Mouse (Mus musculus) adrenal gland, adult 2 months (tissue): Measurements from ENCODE around the gene Crebrf. TPM values are rescaled to one million over a fixed set of nuclear protein-coding genes. Genes with fewer than 3 reads are reported as not detected.

Experiments used
- DNase-seq: peaks from one replicate; pipeline ENCODE4 v3.0.0; 2021
- polyA plus RNA-seq: library from polyadenylated mRNA; depleted of rRNA; stranded (reverse); fragments of >200 nt; gene quantifications from 2 replicates; pipeline ENCODE4 v1.2.3, GENCODE M21; 2012
- total RNA-seq, 2 experiments: library from RNA; stranded (reverse); gene quantifications; 2 replicates each; pipeline ENCODE4 v1.2.3; 2021

Crebrf gene
- total and polyA plus RNA-seq, 3 experiments, result 1.2 to 75.4 (median 66.8) TPM

DNA sequence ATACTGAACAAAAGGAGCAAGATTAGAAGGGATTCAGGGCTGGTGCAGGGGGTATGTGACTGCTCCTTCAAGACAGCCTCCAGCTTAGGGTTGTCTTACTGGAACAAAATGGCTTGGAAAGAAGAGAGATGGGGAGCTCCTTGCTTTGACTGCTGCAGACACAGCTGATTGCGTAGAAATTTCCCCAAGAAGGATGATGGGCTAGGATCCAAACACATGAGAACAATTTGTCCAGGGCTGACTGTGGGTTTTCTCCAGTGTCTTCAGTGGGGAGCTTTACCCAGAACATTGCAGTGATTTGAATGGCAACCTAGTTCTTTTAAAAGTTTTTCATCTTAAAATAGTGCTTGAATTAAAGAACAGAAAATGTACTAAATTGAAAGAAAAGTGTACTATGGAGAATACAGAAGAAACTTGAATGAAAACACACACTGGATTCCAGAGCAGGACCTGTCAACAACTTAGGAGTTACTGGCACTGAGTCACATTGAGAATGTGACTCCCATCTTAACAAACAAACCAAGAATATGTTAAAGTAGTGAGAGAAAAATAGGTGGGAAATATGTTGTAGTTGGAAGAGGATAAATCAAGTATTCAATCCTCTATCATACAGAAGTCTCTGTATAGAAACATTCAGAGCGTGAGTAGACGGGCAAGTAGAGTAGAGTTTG is 63.1 kb downstream of the Crebrf start:
- no peak for DNase-seq

DNA sequence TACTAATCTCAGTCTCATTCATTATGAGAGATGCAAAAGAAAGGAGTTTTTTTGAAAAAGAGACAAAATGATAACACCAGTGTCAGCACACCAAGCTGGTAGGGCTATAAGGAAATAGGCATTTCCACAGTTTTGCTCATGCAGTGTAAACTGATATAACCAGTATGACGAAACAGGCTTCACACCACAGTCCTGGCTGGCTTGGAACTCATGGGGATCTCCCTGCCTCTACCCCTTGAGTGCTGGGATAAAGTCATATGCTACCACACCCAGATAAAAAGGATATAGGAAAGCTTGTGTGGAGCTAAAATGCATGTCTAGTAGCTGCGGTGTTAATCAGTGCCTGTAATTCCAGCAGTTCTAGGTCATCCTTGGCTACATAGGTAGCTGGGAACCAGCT is 64.0 kb downstream of the Crebrf start:
- no peak for DNase-seq

DNA sequence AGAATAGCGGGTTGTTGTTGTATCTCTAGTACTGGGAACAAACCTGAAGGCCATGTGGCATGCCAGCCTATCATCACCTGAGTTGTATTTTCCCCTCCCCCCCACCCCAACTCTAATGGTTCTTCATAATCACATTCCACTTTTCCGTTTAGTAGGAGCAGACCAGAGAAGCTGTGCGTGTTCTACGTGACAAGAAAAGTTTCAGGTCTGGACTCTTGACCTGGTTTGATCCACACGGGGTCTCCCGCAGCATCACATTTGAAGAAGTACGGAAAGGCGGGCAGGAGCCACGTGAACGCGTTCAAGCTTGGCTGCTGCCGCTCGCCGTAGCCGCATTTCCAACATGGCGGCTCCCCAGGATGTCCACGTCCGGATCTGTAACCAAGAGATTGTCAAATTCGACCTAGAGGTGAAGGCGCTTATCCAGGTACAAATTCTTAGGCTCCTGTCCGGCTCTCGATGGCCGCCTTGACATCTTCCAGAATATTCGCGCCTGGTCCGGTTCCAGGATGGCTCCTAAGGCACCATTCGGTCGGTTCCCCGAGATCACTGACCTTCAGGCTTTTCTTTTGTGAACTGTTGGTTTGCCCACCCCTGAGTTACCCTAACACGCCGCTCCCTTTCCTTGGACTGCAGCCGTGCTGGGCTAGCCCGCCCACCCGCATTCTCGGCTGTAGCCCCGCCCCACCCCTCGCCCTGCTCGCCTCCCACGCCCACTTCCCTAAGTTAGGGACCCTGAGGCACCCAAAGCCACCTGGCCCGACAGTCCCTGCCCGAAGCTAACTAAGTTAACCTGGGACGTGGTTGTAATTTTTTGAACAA is 65.5 kb downstream of the Crebrf start, which contains the start of gene Bnip1:
Gene Bnip1 (plus strand): TSS at position 317 of the 822 bp plus-strand sequence.
- peak; percentile 86 for DNase-seq

DNA sequence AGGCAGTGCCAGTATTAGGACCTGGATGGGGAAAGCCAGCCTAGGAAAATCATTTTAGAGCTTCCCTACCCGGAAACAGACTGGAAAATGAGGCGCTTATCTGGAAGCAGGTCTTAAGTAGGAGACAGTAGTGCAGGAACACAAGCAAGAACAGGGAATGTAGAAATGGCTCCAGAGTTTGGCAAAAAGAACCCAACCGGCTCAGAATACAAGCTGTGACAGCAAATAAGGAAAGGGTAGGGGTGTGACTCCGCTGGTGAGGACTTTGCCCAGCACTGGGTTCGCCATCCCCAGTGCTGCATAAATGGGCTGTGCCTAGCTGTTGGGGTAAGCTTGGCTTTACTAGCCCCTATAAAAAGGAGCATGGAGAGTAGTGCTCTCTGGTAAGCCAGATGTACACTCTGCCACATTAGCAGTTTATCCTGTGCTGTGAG is 66.2 kb downstream of the Crebrf start:
- no peak for DNase-seq

DNA sequence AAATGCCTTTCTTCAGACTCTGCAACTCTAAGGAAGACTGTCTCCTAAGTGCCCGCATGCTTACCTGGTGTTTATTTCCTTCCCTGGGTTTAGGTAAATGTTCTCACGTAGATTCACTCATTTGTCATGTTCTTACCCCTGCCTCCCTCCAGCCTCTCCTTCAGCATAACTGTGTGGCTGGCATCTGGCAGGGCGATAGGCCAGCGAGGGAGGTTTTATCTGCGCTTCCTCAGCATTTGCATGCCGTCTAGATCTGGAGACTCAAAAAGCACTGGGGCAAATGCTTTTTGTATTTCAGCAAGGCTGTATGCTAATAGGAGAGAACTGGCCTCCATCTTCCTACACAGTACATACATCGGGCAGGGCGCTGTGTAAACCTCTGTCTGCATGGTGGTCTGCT is 69.1 kb downstream of the Crebrf start:
- DNase-seq, result no peak

DNA sequence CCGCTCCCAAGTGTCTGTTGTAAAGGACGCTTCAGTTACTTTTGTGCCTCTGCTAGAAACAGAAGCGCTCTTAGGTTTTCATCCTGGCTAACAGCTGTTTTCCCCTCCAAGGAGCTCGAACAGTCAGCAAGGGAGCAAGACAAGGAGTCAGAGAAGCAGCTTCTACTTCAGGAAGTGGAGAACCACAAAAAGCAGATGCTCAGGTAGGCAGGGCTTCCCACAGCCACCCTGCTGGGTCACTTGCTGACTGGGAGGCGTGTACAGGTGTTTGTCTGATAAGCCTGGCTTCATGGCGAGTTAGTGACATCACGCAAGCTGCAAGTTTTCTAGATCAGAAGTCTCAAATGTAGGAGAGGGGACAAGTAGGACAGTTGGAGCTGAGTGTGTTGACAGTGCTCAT is 71.1 kb downstream of the Crebrf start:
- DNase-seq, result no peak

DNA sequence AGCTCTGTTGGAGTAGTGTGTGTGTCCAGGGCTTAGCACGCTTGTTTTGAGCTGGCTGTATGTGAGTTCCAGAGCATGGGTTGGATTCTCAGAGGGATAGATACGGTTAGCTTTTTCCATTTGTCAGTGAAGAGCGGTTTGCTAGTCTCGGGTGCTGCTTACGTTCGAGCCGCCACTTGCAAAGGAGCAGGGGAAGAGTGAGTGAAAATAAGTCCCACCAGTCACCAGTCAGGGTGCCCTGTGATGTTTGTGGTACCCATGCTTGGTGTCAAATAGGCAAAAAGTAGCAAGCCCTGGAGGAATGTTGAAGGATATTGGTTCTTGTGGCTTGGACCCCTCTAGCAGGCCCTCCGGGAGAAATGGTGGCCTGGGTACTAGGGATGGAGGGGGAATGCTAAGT is 73.5 kb downstream of the Crebrf start:
- no peak for DNase-seq

DNA sequence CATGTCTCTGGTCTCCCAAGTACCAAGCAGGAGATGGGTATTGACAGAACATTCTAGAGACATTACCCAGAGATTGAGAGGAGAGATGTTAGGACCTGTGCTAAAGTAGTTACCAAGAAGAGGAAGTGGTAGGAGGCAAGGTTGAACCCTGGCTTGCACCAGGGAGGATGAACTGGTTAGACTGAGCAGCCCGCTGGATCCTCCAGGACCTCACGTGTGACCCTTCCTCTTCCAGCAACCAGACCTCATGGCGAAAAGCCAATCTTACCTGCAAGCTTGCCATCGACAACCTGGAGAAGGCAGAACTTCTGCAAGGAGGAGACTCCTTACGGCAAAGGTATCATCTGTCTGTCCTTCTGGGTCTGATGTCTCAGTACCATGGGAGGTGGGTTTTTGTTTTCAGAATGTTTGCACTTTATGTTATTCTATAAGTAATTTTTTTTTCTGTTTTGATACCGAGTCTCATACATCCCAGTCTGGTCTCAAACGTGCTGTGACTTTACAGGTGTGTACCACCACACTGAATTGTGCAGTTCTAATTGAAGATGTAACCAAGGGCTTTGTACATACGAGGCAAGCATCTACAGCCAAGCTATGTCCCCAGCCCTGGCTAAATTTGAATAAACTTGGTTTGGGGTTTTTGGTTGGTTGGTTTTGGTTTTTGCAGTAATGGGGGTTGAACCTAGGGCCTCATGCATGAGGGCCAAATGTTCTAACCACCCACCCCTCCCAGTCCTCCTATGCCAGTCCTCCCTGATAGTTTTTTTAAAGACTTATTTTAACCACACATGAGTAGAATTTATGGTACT is 74.2 kb downstream of the Crebrf start:
- no peak for DNase-seq

DNA sequence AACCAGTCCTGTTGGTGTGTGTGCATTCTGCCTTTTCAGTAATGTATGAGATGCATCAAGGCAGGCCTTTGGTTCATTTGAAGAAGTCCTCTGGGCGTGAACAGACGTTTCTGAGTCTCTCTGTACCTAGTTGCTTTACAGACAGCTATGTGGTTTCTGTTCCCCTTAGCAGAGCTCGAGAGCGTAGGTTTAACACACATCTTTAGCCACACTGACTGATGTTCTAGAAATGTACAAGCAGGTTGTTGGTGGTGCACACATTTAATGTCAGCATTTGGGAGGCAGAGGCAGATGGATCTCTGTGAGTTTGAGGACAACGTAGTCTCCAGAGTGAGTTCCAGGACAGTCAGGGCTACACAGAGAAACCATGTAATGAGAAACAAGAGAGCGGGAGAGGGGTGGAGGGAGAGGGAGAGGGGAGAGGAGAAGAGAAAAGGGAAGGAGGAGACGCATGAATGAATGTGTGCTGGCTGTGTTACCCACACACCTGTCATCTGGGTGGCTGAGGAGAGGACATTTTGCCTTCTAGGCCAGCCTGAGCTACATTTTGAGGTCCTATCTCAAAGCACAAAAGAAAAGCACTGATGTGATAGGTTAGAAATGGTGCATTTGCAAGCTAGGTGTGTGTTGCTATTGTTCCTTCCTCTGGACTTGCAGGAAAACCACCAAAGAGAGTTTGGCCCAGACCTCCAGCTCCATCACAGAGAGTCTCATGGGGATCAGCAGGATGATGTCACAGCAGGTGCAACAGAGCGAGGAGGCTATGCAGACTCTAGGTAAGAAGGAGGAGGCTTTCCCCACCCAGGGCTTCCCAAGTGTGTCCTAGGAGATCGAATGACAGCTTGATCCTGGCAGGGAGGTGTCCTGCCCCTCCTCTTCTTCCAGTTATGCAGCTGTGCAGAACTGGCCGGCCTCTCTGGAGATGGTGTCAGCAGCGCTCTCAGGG is 75.1 kb downstream of the Crebrf start:
- no peak for DNase-seq

DNA sequence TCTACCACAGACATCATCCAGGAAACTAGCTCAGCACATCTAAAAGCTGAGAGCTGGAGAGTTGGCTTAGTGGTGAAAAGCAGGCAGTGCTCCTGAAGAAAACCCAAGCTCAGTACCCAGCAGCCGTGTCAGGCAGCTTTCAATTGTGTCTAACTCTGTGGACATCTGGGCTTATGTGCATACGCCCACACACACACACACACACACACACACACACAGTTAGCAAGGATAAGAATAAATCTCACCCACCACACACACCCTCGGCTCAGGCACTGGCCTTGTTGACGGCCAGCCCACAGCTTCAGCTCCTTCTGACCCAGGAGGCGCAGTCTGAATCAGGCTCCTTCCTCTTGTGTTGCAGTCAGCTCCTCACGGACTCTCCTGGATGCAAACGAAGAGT is 76.1 kb downstream of the Crebrf start:
- no peak for DNase-seq

DNA sequence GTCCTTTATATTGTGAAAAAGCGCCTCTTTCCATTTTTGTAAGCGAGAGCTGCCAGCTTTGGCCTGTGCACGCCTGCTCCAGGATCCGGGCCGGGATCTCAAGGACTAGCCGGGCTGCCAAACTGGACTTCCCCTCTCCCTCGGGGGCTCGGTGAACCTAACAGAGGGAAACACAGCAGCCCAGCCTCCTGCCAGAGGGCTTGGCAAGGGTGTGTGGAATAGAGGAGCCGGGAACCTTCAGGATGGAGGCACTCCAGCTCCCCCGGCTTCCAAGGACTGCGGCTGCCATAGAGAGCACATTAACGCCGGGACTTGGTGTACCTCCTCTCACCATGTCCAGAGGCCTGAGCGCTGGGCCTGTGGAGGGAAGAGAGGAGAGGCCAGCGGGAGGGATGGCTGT is 76.6 kb downstream of the Crebrf start:
- no peak for DNase-seq

DNA sequence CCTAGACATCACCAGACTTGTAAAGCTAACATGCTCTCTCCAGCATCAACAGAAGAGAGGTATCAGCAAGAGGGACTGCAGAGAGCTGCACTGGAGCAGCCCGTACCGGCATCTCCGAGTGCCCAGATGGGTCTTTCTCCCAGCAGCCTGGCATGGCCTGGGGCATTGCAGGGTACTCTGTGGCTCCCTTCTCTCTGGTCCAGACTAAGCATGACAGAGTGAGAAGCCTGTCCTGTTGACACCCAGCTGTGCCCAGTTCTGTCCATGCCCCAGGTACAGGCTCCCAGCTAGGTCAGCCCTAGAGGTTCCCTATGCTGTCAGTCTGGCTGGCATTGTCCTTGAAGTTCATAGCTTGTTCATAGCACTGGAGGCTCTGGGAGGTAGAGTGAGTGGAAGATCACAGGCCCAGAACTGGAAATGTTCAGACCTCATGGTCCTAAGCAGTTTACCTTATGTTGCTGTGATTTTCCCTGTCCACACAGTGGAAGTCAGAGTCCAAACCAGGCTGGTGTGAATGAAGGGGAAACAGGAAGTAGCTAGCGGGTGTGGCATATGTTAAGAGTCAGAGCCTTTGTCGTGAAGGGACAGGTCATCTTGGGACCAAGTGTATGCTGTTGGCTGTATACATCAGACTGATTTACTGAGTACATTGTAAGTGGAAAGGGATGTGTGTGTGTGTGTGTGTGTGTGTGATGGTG is 77.8 kb downstream of the Crebrf start:
- DNase-seq, result no peak

DNA sequence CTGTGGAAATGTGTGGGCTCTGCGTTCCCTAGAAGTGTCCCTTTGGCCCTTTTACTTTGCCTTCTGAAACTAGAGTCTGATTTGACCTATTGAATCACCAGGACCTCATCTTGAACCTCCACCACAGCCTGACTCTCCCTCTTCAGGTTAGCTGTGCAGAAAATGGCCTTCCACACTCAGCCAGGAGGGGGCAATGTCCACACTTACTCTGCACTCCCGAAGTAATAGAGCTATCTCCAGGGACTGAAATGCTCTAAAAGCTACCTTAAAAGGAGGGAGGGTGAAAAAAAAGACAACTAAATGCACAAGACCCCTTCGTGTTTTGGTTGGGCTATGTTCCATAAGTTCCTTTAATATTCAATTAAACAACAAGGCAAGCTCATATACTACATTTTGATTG is 79.3 kb downstream of the Crebrf start:
- peak; percentile 78 for DNase-seq

DNA sequence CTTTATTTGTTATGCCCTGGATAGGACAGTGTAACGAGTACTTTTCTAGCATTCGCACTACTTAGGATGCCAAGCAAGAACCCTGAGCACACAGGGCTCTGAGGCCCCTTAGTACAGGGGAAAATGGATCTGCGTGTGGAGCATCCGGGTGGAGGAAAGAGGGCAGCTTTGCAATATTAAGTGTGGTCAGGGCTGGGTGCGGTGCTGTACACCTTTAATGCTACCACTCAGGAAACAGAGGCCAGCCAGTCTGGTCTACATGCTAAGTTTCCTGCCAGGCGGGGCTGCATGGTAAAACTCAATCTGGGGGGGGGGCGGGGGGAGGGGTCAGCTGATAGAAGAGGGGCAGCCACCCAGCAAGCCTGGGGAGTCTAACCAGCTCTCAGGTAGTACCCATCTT is 79.9 kb downstream of the Crebrf start:
- DNase-seq, result no peak

DNA sequence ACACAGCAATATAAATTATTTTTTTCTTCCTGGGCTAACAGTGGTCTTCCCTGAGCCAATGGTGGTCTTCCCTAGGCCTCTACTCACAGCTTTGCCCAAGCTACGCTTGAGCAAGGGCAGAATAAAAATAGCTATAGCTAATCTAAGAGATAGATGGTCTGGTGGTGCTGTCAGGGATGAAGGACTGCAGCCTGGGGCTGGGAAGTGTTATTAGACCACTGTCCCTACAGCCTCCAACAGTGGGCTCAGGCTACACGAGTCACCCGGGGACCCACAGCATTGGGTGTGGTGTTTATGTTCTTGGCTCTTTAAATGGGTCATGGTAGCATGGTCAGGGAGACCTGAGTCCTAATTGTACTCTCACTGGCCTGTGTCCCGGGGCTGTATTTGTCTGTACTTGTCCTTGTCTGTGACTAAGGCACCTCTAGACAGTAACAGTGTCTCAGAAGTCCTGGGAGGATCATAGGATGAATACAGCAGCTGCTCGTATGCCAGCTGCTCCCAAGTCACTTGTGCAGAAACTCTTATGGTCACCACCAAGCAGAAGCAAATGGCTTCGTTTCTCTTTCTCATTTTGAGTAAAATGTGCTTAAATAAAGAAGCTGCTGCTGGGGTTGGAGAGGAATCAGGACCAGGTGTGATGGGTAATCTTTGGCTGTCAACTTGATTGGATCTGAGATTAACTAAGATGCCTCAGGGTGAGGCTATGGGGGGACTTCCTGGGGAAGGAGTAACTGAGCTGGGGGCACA is 82.1 kb downstream of the Crebrf start:
- peak; percentile 39 for DNase-seq

DNA sequence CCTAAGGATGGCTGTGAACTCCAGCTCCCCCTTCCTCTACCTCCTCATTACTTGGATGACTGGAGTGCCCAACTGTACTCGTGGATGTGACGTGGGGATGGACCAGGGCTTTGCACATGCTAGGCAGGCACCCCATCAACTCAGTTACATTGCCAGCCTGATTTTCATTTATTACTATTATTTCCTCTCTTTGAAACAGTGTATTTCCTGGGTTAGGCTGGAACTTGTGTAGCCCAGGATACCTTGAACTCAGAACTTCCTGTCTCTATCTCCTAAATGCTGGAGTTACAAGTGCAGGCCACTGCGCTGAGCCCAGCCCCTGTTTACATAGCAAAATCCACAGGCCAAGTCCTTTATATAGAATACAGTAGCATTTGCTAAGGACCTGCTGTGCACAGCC is 87.4 kb downstream of the Crebrf start:
- no peak for DNase-seq

DNA sequence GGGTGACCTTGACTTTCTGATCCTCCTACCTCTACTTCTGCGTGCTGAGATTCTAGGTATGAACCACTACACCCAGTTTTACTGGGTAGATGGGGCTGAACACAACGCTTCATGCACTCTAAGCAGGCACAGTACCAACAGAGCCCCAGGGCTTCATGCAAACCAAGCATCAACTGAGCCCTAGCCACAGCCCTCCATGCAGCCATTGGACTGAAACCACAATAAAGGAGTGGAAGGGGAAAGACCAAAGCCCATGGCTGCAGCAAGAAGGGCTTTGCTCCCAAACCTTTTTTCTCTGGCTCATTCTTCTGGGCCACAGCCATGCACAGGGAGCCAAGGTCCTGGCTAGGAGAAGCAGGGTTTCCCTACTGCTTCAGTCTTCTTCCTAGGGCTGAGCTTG is 97.2 kb downstream of the Crebrf start:
- DNase-seq, result no peak

DNA sequence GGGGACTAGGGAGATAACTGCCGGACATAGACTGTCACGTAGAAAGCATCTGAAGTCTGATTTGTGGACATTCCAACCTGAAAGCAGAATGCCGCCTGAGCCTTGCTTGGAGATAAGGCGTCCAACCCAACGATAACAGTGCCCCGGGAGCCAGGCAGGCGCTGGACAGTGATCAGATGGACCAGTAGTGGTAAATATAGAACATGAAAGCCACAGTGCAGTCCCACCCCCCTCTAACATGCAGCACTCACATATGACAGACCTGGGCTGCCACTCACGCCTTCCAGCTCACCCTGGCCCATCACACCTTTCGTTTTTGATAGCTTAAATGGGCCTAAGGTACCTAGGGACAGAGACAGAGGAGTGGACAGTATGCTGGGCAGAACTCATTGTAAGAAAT is 98.0 kb downstream of the Crebrf start:
- DNase-seq, result no peak

DNA sequence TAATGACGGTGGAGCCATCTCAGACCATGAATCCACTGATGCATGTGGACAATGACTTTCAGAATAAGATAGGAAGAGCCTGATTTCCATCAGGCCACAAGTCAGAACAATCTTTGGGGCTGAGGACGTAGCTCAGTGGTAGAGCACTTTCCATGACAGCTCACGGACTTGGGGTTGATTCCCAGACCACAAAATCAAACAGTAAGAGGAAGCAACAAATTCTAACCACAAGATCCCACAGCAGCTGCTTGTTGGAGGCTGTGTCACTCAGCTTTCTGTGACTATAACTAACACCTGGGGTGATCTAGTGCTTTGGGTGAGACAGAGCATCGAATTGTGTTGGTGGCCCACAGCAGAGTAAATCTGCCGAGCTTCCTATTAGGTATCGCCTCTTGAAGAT is 101.4 kb downstream of the Crebrf start:
- DNase-seq, result no peak

DNA sequence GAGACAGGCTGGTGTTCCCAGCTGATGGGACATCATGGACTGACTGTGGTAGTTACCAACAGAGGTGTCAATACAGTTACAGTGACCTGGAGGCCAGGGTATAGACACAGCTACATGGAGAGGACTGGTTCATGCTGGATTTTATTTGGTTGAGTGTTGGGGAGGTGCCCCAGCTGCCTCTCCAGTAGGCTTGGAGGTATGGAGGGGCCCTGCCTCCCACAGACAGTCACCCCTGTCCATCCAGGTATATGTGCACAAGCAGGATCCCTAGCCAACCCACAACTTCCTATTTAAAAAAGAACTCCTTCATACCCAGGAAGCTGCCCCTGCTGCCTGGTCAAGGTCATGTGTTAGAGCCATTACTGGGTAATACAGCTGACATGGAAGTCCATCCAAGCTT is 102.3 kb downstream of the Crebrf start:
- no peak for DNase-seq
